Mouse (Mus musculus) heart, embryonic 14.5 days (tissue): Measurements from ENCODE around the gene Urah. TPM values are rescaled to one million over a fixed set of nuclear protein-coding genes. Genes with fewer than 3 reads are reported as not detected.

Source experiments
- ATAC-seq: fragments of 200-750 bp; cut with Nextera tagmentation; 2 replicates; pipeline ENCODE4 v1.8.0; 2017; ENCODE audit warnings: low read depth, moderate TSS enrichment; ENCODE audit not compliant: insufficient number of reproducible peaks, insufficient read depth, low FRiP score
- H3K27ac ChIP-seq, 2 experiments: fragments of 200-500 bp in 1 of 2; fragments of 300-500 bp in 1 of 2; sonication (generic) in 1 of 2; replicated peaks in 1 of 2; 2 replicates each; pipeline ENCODE4 v1.5.1; 2012 to 2014; ENCODE audit warnings: low read depth in 2 of 2, low read length in 2 of 2, control low read depth in 1 of 2, mild to moderate bottlenecking in 1 of 2, mixed read lengths in 1 of 2; ENCODE audit not compliant: control insufficient read depth in 1 of 2, insufficient read depth in 1 of 2
- H3K27me3 ChIP-seq: fragments of 300-500 bp; sonication (generic); 2 replicates; pipeline ENCODE4 v1.6.1; 2014; ENCODE audit warnings: mild to moderate bottlenecking, low read length, control low read depth; ENCODE audit not compliant: control insufficient read depth, insufficient read depth
- H3K36me3 ChIP-seq: fragments of 300-500 bp; sonication (generic); 2 replicates; pipeline ENCODE4 v1.6.1; 2014; ENCODE audit warnings: mild to moderate bottlenecking, control low read depth, low read length, mixed read lengths; ENCODE audit not compliant: control insufficient read depth, insufficient read depth
- H3K4me1 ChIP-seq, 2 experiments: fragments of 200-500 bp in 1 of 2; fragments of 300-500 bp in 1 of 2; sonication (generic) in 1 of 2; 2 replicates each; pipeline ENCODE4 v1.6.1; 2012 to 2014; ENCODE audit warnings: low read length in 2 of 2, control low read depth in 1 of 2, mixed read lengths in 1 of 2; ENCODE audit not compliant: control insufficient read depth in 2 of 2, insufficient read depth in 2 of 2
- H3K4me2 ChIP-seq: fragments of 300-500 bp; sonication (generic); 2 replicates; pipeline ENCODE4 v1.6.1; 2014; ENCODE audit warnings: mild to moderate bottlenecking, low read length
- H3K4me3 ChIP-seq, 2 experiments: fragments of 200-500 bp in 1 of 2; fragments of 300-500 bp in 1 of 2; sonication (generic) in 1 of 2; 2 replicates each; pipeline ENCODE4 v1.5.1; 2012 to 2014; ENCODE audit warnings: low read length in 2 of 2, mild to moderate bottlenecking in 2 of 2, control low read depth in 1 of 2, low read depth in 1 of 2, moderate library complexity in 1 of 2; ENCODE audit not compliant: control insufficient read depth in 1 of 2, insufficient read depth in 1 of 2
- H3K9ac ChIP-seq: fragments of 300-500 bp; sonication (generic); 2 replicates; pipeline ENCODE4 v1.6.1; 2014; ENCODE audit warnings: mild to moderate bottlenecking, low read length
- H3K9me3 ChIP-seq: fragments of 300-500 bp; sonication (generic); 2 replicates; pipeline ENCODE4 v1.6.1; 2016; ENCODE audit warnings: low read length, control low read depth; ENCODE audit not compliant: control insufficient read depth
- WGBS: fragments of 180-500 bp; shearing (Covaris S2); extraction: QIAGEN DNeasy Blood & Tissue Kit; methylation state at CpG from one replicate; pipeline ENCODE4 v1.1.7; 2014; 5-methylcytosine and 5-hydroxymethylcytosine counted together
- polyA plus RNA-seq: library from polyadenylated mRNA; unstranded; fragments of >200 nt; fragmentation: Nextera tagmentation; extraction: Ambion mirVana; gene quantifications from 2 replicates; pipeline ENCODE4 v1.2.1, GENCODE M21; 2014

Gene Urah
- polyA plus RNA-seq = not detected in 2 replicates

GRCm38 (mm10) chr7:140834968-140835757 lies at the start of gene Urah:
Urah (plus strand) TSS chr7:140835018.
- Histone ChIP-seq H3K4me1 (no peaks in the 10 kb centered on the region), H3K27ac (no peak within 1 kb of the TSS), H3K4me2 (no peak within 1 kb of the TSS), H3K36me3 (no peaks in the 10 kb centered on the region), H3K27me3 (peaks cover 11% of the 10 kb centered on the region), H3K9me3 (no peaks in the 10 kb centered on the region), H3K4me3 (no peak within 1 kb of the TSS), H3K9ac (no peak within 1 kb of the TSS)
- WGBS = 39% methylated on average over 20 of the region's 20 CpGs
- no peak for ATAC-seq

- Histone ChIP-seq H3K9me3 (no peaks in the 10 kb centered on the region), H3K27ac (no peak within 1 kb of the TSS), H3K4me1 (no peaks in the 10 kb centered on the region), H3K4me3 (no peak within 1 kb of the TSS), H3K36me3 (no peaks in the 10 kb centered on the region), H3K4me2 (no peak within 1 kb of the TSS), H3K9ac (no peak within 1 kb of the TSS), H3K27me3 (no peaks in the 10 kb centered on the region)
- 65% methylated on average over 33 of the region's 33 CpGs for WGBS
- ATAC-seq = 0 out of 2 replicates have a peak, but pooled peaks have one; percentile 35
Measured at GRCm38 (mm10) chr7:140787406-140788052, 47.3 kb upstream of the Urah start, which contains the start of gene Syce1. Syce1 (minus strand) TSS chr7:140787852.

GRCm38 (mm10) chr7:140788053-140788435 lies 46.8 kb upstream of the Urah start:
- no peak for ATAC-seq
- no peak overlapping the region for H3K4me2 ChIP-seq
- H3K4me1 ChIP-seq = no peaks in the 10 kb centered on the region
- no peak overlapping the region for H3K4me3 ChIP-seq
- no peaks in the 10 kb centered on the region for H3K27me3 ChIP-seq
- H3K9ac ChIP-seq = no peak overlapping the region
- 78% methylated on average over 7 of the region's 7 CpGs for WGBS
- H3K9me3 ChIP-seq = no peaks in the 10 kb centered on the region
- no peak overlapping the region for H3K27ac ChIP-seq
- H3K36me3 ChIP-seq = no peaks in the 10 kb centered on the region

- Histone ChIP-seq H3K27me3 (no peaks in the 10 kb centered on the region), H3K9ac (no peak overlapping the region), H3K36me3 (no peaks in the 10 kb centered on the region), H3K27ac (no peak overlapping the region), H3K4me3 (no peak overlapping the region), H3K4me1 (no peaks in the 10 kb centered on the region), H3K4me2 (no peak overlapping the region), H3K9me3 (no peaks in the 10 kb centered on the region)
- ATAC-seq = no peak
- 40% methylated on average over 4 of the region's 4 CpGs for WGBS
Measured at GRCm38 (mm10) chr7:140793541-140793940, 41.3 kb upstream of the Urah start.

- H3K9ac ChIP-seq = no peak overlapping the region
- no peak for ATAC-seq
- H3K36me3 ChIP-seq = no peaks in the 10 kb centered on the region
- no peaks in the 10 kb centered on the region for H3K4me1 ChIP-seq
- H3K4me3 ChIP-seq = no peak overlapping the region
- H3K27ac ChIP-seq = no peak overlapping the region
- 76% methylated on average over 3 of the region's 3 CpGs for WGBS
- no peak overlapping the region for H3K4me2 ChIP-seq
- no peaks in the 10 kb centered on the region for H3K27me3 ChIP-seq
- H3K9me3 ChIP-seq = no peaks in the 10 kb centered on the region
Measured at GRCm38 (mm10) chr7:140797619-140798018, 37.2 kb upstream of the Urah start.

- Histone ChIP-seq H3K4me3 (no peak overlapping the region), H3K9me3 (no peaks in the 10 kb centered on the region), H3K27ac (no peak overlapping the region), H3K27me3 (no peaks in the 10 kb centered on the region), H3K4me1 (no peaks in the 10 kb centered on the region), H3K36me3 (no peaks in the 10 kb centered on the region), H3K4me2 (no peak overlapping the region), H3K9ac (no peak overlapping the region)
- ATAC-seq = no peak
- 64% methylated on average over 2 of the region's 2 CpGs for WGBS
Measured at GRCm38 (mm10) chr7:140798212-140798611, 36.6 kb upstream of the Urah start.

- ATAC-seq = no peak
- Histone ChIP-seq H3K4me1 (no peaks in the 10 kb centered on the region), H3K9me3 (no peaks in the 10 kb centered on the region), H3K27ac (no peak overlapping the region), H3K27me3 (no peaks in the 10 kb centered on the region), H3K9ac (no peak overlapping the region), H3K4me2 (no peak overlapping the region), H3K36me3 (no peaks in the 10 kb centered on the region), H3K4me3 (no peak overlapping the region)
- 73% methylated on average over 6 of the region's 6 CpGs for WGBS
Measured at GRCm38 (mm10) chr7:140802629-140803028, 32.2 kb upstream of the Urah start.
